Mouse (Mus musculus): ENCODE results near the gene Tmc7. TPM values are rescaled to one million over a fixed set of nuclear protein-coding genes. Genes with fewer than 3 reads are reported as not detected.

Gene Tmc7
- total RNA-seq, 2 experiments from 2014 or later = 18.2 to 22.1 TPM

DNA sequence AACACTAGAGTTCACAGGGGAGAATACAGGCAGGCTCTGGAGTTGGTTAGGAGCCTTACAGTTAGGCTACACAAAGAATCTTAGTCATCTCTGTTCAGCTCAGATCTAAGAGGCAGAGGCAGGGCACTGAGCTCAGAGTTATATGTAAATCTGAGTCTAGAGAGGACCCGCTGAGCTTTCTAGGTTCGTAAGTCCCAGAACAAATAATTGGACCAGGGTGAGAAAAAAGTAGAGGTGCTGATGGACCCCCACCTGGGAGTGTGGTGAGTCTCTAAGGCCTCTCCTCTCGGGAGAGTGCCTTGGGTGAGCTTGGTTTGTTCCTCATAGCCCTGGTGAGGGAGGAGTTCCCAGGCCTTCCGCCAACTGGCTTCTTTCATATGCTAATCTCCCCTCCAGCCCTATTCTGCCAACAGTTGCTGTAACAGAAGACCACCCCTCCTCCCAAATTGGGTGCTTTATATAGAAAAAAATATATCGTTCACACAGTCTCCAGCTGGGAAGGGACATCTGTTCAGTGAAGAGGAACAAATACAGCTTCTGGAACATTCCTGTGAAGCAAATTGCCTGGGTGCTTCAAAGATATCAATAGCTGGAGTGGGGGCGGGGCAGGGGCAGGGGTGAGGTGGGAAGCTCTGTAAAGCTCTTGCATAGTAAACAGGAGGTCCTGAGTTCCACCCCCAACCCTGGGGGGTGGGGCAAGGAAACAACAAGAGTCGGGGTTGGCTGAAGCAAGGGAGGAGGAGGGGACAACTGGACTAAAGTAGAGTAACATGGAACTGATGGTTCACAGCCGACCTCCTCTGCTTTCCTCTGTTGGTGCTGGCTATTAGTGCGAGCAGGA, 9.3 kb upstream of the Tmc7 start:
- DNase-seq (ENCODE audit: low spot score in 2 of 2) = peak; percentile 78 to 91
- intact Hi-C loops (cut with DNase I) = loop anchor here (5.0 to 10.0 kb wide), 2 partner anchors 61 to 401 kb away; partner anchors contain the start of genes Coq7 and Gprc5b

DNA sequence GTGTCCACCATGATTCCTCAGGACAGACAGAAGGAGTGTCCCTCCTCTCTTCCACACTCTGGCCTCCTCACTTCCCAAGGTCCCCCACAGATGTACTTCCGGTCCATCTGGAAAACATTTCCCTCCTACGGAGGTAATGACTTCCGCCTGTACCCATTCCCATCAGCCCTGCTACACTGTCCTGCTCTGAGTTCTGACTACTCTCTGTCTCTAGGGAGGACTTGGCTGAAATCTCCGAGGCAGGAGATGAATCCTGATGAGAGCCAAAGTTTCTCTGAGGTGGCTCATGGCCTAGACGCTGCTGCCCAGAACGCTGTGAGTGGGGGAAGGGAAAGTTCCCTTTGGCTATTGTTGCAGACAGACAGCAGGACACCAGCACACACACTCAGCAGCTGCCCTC, 7.6 kb upstream of the Tmc7 start:
- peak in 1 of 2 experiments; percentile 47 for DNase-seq (ENCODE audit: low spot score in 2 of 2)
- intact Hi-C loops (cut with DNase I) = loop anchor here (5.0 to 10.0 kb wide), 2 partner anchors 60 to 403 kb away; partner anchors contain the start of genes Coq7 and Gprc5b

DNA sequence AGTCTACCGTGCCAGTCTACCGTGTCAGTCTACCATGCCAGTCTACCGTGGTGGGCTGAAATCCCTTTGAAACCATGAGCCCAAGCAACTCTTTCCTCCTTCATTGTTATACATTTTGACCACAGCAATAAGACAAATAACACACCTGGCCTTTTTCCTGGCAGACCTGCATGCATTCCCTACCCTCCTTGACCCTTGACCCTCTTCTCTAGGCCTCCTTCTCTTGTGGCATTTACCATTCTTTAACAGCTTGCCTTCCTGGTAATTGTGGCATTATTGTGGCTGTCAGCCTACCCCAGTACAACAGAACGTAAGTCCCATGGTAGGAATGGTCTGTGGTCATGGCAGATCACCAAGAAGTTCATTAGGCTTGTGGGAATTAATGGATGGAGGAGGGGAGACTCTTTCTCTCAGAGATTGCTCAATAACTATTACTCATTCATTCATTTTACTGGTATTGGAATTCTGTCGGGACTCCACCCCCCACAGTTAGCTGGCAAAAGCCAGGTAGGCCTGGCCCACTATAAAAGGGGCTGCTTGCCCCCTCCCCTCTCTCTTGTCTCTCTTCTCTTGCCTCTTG, 6.3 kb upstream of the Tmc7 start:
- no peak for DNase-seq (ENCODE audit: low spot score in 2 of 2)
- intact Hi-C loops (cut with DNase I) = loop anchor here (5.0 to 10.0 kb wide), 2 partner anchors 59 to 404 kb away; partner anchors contain the start of genes Coq7 and Gprc5b

DNA sequence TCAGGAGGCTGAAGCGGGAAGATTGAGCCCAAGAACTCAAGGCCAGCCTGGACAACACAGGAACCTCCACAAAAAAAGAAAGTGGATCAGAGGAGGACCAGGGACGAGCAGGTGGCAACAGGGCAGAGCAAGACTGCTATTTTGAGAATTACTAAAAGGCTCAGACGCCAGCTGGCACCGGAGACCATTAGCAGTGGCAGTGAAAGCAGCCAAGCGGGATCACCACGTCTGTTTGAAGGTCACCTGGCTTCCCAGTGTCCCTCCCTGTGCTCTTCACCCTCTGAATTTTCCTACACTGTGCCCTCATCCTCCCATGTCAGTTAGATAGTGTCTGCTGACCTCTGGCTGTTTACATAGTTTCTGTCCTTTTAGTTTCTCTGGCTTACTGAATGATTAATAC, 1.3 kb upstream of the Tmc7 start:
- intact Hi-C loops (cut with DNase I) = no loop called here
- no peak for DNase-seq (ENCODE audit: low spot score in 2 of 2)

DNA sequence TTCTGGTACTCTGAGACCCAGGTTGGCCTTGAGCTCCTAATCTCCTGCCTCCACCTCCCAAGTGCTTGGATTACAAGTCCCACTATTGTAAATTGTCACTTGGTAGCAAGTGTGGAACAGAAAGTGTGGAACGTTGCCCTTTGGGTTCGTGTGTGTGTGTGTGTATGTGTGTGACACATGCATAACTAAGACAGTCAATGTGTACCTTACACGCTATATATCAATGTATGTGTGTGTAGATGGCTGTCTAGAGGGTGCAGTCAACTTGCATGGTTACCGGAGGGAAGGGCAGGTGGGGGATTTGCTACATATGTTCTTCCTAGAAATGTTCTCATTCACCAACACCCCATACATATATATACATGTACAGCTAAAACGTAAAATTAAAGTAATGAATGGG, 390 bp upstream of the Tmc7 start:
- no peak for DNase-seq (ENCODE audit: low spot score in 2 of 2)
- intact Hi-C loops (cut with DNase I) = no loop called here

DNA sequence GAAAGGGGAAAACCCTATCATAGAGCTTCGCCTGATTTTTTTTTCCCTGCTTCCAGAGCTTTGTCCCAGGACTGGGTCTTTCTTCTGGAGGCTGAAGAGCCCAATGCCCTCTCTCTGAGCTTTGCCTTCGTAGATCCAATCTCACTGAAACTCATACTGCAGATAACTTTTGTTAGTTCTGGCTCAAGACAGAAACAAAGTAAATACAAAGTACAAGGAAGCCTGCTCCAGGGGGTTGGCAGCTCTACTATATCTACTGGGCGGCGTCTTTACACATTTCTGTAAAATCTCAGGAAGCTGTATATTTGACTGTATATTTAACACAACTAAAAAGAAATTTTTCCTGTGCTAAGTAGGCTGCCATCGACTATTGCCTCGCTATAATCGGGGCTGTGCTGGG, 715 bp downstream of the Tmc7 start:
- DNase-seq (ENCODE audit: low spot score in 2 of 2) = no peak
- intact Hi-C loops (cut with DNase I) = no loop called here

DNA sequence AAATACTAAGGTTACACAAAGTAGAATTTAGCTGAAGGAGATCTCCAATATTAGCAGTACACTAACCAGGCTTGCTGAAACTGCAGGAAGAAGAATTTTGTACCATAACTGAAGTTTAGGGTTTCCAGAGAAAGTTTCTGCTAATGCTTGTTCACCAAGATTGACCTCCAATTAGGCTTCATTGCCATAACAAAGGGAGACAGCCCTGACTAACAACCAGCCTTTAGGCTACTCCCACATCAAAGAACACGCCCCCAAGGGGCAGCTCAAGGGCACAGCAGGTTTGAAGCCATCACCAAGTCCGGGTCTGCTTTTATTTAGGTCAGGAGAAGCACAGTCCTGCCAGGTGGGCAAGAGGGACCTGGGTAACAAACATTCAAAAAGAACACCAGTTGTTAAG, 4.6 kb downstream of the Tmc7 start:
- intact Hi-C loops (cut with DNase I) = no loop called here
- DNase-seq (ENCODE audit: low spot score in 2 of 2) = no peak

DNA sequence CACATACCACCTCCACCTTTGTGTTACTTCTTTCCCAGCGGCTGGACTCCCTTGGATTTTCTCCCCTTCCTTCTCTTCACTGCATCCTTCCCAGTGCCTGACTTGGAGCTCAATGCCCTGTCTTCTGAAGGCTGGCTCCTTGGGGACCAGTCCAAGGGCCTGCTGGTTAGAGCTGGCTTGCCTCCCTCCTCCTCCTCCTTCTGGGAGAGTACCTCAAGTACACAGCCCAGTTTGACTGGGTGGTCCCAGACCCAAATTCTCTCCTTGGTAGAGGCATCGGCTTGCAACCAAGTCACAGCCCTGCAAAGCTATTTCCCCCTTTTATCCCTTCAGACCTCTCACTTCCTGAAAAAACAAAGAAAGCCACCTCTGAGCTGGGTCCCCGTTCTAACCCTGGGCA, 6.3 kb downstream of the Tmc7 start:
- DNase-seq (ENCODE audit: low spot score in 2 of 2) = no peak
- intact Hi-C loops (cut with DNase I) = no loop called here

DNA sequence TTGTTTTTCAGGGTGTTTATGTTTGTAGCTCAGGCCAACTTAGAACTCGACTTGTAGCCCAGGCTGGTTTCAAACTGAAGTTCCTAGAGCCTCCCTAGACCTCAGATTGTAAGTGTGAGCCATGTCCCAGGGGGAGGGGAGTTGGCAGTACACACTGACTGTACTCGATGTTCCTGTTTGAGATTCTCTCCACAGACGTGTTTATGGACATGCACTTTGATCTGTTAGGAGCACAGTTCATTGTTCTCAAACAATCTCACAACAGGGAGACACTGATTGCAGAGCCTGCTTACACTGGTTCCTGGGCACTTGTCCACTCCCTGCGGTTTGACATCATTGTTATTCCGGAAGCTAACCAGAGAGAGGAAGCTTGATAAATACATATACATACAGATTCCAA, 12.5 kb downstream of the Tmc7 start:
- intact Hi-C loops (cut with DNase I) = no loop called here
- no peak for DNase-seq (ENCODE audit: low spot score in 2 of 2)

DNA sequence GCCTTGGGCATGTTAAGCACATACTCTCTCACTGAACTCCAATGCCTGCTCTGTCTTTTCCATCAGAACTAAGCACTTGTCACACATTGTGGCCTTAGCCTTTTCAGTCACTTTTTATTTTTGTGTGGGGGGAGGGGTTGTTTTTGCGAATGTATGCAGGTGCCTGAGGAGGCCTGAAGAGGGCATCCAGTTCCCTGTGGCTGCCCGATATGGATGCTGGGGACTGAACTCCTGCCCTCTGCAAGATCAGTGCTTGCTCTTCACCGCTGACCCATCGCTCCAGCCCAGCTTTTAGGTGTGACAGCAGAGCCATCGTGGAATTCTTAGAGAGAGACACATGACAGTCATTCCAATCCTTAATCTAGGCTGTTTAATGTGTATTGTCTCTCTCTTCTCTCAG, 13.2 kb downstream of the Tmc7 start:
- intact Hi-C loops (cut with DNase I) = no loop called here
- no peak for DNase-seq (ENCODE audit: low spot score in 2 of 2)

DNA sequence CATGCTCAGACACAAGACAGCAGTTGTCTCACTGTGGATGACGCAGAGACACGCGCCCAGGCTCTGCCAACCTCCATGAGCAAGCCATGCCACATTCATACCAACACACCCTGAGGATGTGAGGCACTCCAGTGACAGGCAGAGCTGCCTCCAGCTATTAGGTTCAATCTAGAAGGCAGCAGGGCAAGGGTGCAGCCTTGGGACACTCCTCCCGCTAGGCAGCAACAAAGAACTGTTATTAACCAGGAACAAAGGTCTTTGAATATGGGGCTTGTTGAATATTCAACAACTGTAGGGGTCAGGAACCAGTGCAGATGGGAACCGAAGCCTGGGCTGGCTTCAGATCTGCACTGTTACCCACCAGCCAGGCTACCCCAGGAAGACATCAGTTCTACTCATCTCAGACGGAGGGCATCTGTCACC, 15.4 kb downstream of the Tmc7 start:
- no peak for DNase-seq (ENCODE audit: low spot score in 2 of 2)
- intact Hi-C loops (cut with DNase I) = no loop called here

DNA sequence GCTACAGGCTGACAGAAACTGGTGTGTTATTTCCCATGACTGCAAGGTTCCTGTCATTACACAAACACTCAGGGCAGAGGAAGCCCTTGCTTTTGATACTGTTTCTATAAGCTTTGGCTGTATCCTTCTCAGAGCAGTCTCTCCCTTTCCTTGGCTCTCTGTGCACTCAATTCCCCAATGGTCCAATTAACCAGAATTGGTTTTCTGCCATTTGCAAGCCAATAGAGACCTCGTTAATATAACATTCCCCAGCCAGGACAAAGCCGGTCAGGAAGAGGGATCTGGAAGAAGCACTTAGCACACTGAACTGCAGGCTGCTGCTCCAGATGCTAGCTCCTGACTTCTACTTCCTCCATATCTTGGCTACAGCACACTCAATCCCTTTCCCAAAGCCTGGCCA, 30.2 kb downstream of the Tmc7 start:
- no peak for DNase-seq (ENCODE audit: low spot score in 2 of 2)

DNA sequence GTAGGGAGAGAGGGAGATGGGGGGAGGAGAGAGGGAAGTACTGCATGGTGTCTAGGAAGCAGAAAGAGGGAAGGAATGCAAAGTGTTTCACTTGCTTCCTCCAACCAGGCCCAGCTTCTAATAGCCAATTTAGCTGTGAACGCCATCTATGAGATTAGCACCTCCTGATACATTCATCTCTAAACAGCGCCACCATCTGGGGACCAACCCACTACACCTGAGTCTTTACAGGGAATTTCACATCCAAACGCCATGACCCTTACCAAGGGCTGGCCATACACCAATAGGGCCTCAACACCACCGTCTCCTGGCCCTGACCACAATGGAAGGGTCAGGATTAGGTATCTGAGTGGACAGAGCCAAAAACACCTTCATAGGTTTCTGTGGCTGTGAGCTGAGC, 30.7 kb downstream of the Tmc7 start:
- DNase-seq (ENCODE audit: low spot score in 2 of 2) = no peak
- intact Hi-C loops (cut with DNase I) = no loop called here

More for the DNA sequence above, 30.2 kb downstream of the Tmc7 start:
- intact Hi-C loops (cut with DNase I) = no loop called here

DNA sequence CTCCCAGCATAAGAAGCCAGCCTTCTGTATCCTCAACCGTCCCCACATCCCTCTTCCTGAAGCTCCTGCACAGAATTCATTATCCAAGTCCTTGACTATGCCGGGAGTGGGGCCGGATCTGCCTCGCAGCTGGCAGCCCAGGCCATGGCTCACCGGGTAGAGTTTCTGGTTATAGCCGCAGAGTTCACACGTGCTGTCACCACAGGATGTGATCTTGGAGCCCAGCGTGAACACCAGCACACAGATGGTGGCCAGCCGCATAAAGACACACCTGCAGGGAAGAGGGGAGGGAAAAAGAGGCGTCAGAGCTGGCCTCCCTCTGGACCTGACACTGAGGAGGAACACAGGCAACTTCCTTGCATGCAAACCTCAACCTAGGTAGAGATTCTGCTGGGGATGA, 37.1 kb downstream of the Tmc7 start:
- DNase-seq (ENCODE audit: low spot score in 2 of 2) = no peak
- intact Hi-C loops (cut with DNase I) = no loop called here

DNA sequence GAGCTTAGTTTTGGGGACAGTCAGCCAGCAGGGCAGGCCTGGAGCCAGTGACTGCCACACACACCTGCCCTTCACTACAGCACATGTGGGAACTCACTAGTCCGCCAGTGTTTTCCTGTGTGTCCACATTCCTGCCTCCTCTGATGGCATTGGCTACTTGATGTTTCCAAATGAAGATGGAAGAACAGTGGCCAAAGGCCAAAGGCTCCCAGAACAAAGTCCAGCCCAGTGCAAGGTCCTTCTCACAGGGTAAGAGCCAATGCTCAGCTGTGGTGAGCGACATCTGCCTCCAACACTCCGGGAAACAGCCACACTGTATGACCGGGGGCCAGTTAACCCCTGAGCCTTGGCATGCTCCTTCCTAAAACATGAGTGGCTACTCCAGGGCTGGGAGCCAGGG, 40.4 kb downstream of the Tmc7 start:
- intact Hi-C loops (cut with DNase I) = no loop called here
- no peak for DNase-seq (ENCODE audit: low spot score in 2 of 2)

DNA sequence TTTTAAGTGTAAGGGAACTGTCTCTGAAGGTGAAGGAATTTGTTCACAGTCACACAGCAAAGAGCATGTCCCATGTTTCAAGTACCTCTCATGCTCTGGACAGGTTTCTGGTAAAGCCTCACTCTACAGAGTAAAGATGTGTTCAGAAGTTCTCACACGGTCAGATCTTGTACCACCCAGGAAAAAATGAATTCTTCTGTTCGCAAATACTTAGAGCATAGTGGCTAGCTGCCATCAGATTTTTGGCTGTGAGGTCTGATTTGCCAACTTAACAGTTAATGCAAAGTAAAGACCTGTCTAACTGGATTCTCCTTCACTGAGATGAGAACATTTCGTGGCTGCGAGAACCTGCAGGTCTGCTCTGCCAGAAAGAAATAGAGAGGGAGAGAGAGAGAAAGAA, 49.5 kb downstream of the Tmc7 start:
- intact Hi-C loops (cut with DNase I) = no loop called here
- DNase-seq (ENCODE audit: low spot score in 2 of 2) = no peak

DNA sequence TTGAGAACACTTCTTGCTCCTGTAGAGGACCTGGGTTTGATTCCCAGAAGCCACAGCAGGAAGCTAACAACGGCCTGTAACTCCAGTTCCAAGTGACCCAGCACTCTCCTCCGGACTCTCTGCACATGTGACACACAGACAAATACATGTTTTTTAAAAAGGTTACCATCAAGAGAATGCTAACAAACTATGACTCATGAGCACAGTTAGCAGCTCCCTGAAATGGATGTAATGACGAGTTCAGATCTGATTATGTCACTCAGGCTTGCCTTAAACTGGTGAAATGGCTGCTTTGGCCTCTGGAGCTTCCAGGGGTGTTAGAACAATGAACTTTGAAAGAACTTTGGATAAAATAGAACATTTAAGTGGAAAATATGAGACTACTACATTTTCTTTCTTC, 50.2 kb downstream of the Tmc7 start:
- intact Hi-C loops (cut with DNase I) = loop anchor here (5.0 kb wide), 1 partner anchor 58 kb away; no protein-coding TSS in a partner anchor
- no peak for DNase-seq (ENCODE audit: low spot score in 2 of 2)

DNA sequence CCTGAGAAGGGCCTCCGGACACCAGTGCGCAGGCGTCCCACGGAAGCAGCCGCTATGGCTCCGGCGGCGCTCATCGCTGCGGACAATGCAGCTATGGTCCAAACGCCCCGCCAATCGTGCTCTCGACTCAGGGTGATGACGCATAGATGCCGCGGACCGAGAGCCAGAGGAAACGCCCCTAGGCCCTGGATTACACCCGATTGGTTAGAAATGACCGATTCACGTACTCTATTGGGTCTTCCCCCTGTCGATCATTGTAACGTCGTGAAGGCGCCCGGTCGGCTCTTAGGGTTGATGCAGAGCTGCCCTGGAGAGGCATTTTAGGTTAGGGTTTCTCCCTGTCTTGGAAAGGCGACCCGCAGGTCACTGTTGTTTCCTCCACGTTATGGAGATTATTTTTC, 51.4 kb downstream of the Tmc7 start, which contains the start of gene Coq7:
Gene Coq7 (minus strand): TSS at position 179 of the 401 bp plus-strand sequence.
- intact Hi-C loops (cut with DNase I) = loop anchor here (5.0 kb wide), 1 partner anchor 59 kb away; no protein-coding TSS in a partner anchor
- peak; percentile 97 to 98 for DNase-seq (ENCODE audit: low spot score in 2 of 2)

DNA sequence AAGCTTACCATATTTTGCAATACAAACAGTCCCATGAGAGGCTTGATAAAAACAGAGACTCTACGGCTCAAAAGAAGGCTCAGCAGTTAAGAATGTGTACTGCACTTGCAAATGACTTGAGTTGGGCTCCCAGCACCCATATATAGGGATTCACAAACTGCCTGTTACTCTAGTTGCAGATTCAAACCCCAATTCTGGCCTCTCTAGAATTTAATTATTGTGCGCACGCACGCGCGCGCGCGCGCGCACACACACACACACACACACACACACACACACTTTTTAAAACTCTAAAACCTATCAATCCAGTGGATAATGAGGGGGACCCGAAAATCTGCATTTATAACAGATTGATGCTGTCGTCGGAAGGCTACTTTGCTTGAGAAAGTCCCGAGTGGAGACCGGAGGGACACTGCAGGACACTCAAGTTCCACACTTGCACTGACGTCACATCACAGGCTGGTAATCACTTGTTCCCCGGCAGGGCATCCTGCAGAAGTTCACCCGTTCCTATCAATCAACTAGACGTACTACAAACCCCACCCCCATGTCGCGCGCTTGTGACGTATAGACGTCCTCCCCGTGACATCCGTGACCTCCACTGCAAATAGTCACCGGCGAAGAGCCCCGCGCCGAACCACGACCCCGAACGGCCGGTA, 51.9 kb downstream of the Tmc7 start:
- intact Hi-C loops (cut with DNase I) = loop anchor here (5.0 kb wide), 1 partner anchor 60 kb away; no protein-coding TSS in a partner anchor
- DNase-seq (ENCODE audit: low spot score in 2 of 2) = peak; percentile 97 to 98

DNA sequence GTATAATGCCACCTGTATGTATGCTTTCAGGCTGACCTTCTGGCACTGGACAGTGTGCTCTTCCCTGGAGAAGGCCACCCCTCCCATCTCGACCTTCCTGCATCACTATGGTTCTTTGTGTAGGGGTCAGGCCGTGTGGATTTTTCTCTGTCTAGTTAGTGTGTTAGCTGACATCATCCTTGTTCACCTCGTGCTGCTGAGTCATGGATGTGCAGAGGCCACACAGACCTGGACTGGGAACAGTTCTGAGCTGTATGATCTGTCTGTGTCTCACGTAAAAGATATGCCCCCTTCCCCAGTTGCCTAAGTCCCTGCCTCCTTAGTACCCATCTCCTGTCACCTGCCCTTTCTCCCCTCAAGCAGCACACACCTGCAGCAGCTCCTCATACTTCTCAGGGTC, 57.6 kb downstream of the Tmc7 start:
- intact Hi-C loops (cut with DNase I) = no loop called here
- DNase-seq (ENCODE audit: low spot score in 2 of 2) = no peak
